Mouse (Mus musculus): Measurements from ENCODE around the gene Tomm20.
"Not testable (repeated sequence)": the region's sequence is repeated elsewhere in the genome, so short reads cannot be mapped to it uniquely, and the experiment has no call there.

Tomm20 gene

DNA sequence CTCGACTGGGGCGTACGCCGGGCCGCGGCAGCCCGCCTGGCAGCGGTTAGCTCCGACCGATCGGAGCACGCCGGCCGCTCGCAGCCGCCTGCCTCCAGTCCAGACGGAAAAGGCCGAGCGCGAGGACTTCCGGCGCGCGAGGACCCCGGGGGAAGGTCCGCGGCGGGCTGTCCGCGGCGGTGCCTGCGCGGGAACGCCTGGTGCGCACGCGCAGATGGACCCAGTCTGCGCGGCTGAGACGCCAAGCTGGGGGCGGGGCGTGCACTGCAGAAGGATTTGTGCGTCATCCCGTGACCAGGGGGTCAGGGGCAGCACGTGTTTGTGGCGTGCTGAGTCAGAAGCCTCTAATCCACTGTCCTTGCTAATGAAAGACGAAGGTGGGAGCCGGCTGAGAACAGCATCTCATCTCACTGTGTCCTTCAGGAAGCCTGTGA, at the start of gene Tomm20:
Gene Tomm20, minus strand, starts transcription at position 115 of the 434 bp plus-strand sequence.
- CTCF ChIA-PET, result interaction anchor here (0.5 to 1.3 kb wide), 3 partner anchors 10 to 458 kb away, joined by 4 to 18 read pairs (median 7); no protein-coding TSS in a partner anchor

DNA sequence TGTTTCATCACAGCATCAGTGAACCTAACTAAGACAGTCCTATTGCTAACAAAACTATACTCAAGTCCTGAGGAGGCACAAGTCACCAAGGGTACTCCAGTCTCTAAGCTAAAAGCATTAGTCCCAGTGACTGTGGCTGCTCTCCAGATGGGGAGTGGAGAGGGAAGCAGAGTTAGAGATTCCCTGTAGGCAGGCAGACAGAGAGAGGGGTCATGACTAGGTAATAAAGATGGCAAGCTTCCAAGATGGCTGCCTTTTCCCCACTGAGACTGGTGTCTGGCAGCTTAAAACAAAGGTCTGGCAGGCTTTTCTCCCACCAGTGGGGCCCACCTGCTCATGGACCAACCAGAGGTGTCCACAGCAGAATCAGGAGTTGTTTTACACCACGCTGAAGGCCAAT, 48.9 kb upstream of the Tomm20 start:
- CTCF ChIA-PET, result no interaction called here

DNA sequence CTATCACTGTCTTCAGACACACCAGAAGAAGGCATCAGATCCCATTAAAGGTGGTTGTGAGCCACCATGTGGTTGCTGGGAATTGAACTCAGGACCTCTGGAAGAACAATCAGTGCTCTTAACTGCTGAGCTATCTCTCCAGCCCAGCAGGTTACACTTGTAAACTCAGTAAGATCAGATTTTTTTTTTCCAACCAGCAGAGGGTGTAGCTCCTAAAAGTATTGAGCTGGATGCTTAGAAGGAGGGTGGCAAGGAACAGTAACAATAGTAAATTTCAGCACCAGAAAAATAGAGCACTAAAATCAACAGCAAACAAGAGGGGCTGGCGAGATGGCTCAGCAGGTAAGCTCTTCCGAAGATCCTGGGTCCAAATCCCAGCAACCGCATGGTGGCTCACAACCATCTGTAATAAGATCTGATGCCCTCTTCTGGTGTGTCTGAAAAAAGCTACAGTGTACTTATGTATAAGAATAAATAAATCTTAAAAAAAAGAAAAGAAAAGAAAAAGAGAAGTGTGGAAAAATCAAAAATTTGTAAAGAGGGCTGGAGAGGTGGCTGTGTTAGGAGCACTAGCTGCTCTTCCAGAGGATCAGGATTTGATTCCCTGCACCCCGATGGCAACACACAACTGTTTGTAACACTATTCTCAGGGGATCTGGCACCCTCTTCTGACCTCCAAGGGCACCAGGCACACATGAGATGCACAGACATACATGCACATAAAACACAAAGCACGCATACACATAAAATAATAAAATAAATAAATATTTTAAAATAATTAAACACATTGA, 43.9 kb upstream of the Tomm20 start:
- CTCF ChIA-PET, result no interaction called here

DNA sequence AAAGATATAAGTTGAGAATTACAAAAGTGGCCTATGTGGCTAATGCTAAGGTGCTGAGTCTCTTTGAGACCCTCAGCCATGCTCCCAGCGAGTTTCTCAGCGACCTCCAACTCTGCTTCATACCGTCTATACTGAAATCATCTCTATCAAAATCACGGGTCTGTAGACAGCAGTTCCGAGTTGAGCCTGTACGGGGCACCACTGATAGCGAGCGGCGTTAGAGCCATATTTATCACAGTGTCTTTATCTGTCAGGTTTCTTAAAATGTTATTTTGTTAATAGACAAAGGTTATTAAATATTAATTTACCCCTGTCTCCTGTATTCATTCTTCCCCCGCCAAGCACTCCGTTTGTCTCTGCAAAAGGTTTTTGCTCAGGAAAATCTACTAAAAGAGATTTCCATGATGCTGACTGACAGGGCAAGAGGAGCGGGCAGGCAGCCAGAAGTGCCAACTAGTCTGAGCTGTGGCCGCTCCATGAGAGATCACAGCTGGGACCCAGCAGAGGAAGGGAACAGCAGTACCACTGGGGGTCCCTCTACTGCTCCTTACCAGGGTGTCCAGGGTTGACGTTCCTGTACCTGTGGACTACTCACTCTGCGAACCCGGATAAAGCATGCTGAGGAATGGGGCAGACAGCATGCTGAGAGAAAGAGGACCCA, 42.8 kb upstream of the Tomm20 start:
- CTCF ChIA-PET, result no interaction called here

DNA sequence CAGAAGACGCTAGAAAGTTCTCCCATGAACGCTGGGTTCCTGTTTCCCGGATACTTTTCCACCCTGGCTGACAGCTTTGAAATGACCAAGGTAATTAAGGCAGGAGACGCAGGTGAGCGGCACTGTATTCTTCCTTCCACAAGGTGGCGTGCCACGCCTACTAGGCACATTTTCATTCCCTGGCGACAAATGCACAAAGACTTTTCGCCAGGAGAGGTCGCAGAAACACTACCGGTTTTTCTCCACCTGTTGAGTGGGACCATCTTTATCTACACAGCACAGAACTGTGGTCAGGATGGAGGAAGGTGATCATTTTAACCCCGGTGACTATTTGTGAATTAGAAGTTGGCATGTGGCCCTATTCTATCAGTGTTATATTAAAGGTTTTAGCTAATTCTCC, 40.9 kb upstream of the Tomm20 start:
- CTCF ChIA-PET, result interaction anchor here (0.6 kb wide), 1 partner anchor 37 kb away, joined by 3 read pairs; no protein-coding TSS in a partner anchor

DNA sequence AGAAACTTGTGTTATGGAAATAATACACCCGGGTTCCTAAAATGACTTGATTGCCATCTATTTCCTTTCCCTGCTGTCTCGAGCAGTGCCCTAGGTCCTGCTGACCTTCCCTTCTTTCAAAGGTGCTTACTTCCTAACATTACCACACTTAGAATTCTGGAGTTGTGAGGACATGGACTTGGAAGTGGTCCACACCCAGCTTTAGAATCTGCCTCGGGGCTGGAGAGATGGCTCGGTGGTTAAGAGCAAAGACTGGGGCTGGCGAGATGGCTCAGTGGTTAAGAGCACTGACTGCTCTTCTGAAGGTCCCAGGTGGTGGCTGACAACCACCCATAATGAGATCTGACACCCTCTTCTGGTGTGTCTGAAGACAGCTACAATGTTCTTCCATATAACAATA, 34.4 kb upstream of the Tomm20 start:
- CTCF ChIA-PET, result no interaction called here

DNA sequence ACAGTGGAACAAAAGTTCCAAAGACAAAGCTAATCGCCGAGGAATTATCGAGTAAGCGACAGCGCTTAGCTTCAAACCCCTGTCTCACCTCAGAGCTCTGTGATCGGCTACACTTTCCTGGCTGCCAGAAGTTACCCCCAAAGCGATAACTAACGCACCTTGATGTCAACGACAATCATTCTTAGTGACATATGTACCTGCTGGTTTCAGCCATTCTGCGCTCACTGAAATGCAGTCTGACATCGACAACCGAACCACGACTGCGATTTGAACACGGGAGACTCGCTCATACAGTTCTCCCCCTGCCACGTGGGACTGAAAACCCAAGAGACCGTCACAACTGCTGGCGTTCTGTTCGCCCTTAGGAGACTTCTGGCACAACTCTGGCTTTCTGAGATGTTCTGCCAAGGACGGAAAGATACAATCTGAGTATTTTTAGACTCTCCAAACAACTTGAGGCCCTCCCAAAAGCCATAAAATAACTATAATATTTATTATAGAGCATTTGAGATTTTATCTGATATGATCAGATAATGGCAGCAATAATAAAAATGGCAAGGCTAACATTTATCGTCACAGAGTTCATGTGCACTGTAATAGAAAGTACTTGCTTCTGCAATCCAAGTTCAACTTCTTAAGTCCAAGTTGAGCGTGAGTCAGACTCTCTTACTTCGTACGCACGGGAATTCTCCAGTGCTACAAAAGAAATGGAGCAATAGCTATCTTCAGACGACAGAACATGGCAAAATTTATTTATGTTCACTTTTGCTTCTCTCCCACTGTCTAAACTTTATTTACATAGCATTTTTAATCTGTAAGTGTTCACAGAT, 33.7 kb upstream of the Tomm20 start:
- CTCF ChIA-PET, result no interaction called here

DNA sequence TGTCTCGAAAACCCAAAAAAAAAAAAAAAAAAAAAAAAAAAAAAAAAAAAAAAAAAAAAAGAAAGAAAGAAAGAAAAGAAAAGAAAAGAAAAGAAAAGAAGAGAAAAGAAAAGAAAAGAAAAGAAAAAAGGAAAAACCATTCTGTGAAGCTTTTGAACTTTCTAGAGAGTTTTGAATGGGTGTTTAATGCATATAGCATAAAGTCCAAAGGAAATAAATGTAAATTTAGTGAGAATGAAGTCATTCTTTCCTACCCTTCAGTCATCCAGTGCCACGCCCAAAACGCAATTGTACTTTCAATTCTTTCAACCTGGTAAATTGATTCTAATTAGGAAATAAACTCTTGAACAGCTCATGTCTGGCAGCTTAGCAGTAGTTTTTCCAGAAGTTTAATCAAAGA, 32.9 kb upstream of the Tomm20 start:
- CTCF ChIA-PET, result not testable (repeated sequence)

DNA sequence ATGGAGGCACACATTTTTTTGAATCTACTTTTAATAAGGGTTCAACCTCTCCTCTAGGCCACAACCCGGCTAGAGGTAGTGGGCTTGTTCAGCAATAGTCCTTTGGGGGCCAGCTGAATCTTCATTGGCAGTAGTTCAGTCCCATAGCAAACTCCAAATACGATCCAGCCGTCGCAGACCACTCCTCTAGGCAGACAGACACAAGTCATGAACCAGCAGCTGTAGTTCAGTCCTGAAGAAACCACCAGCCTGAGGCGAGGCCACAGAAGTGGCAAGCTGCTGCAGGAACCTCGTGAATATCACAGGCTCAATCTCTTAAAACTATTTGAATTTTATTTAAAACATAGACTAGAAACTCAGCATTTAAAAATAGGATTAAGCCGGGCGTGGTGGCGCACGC, 32.4 kb upstream of the Tomm20 start:
- CTCF ChIA-PET, result no interaction called here

DNA sequence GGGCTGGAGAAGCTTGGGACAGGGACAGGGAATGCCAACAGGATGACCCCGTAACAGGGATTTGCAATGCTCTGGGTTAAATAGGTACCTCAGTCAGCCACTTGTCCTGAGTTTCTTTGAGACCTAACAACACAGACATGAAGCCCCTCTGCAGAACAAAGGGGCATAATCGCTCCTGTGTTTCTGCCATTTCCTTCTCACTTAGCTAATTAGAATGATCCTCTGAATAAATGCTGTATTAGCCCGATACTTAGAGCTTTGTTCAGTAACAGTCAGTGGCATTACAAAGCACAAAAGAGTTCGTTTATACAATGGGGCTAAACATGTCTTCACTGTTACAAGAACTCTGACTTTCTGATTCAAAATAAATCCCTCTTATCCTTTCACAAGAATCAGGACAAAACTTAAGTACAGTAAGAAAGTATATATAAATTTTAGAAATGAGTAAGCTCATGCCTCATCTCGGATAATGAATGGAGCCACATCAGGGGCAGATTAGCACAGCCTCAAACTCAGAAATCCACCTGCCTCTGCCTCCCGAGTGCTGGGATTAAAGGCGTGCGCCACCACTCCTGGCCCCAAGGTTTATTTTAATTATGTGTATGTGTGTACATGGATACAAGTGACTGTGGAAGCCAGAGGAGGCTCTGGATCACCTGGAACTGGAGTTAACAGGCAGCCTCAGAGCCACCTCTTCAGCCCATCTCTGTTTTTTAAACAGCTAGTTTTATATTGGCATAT, 31.1 kb upstream of the Tomm20 start:
- CTCF ChIA-PET, result interaction anchor here (1.2 to 1.3 kb wide), 2 partner anchors 45 to 494 kb away, joined by 3 read pairs; no protein-coding TSS in a partner anchor

DNA sequence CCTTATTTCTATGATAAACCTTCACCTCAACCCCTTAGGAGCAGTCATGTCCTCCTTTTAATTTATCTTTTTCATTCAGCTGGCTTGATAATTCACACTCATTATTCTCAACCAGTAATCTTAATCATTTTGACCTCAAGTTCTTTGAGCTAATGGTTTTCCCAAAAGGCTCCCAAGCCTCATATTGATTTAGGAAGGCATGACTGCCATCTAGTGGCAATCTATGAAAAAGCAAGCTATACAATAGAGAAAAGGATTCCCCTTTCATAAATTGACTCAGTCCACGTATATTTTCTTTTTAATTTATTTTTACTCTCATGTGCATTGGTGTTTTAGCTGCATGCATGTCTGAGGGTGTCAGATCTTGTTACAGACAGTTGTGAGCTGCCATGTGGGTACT, 30.1 kb upstream of the Tomm20 start:
- CTCF ChIA-PET, result interaction anchor here (1.2 to 1.3 kb wide), 2 partner anchors 44 to 493 kb away, joined by 3 read pairs; no protein-coding TSS in a partner anchor

DNA sequence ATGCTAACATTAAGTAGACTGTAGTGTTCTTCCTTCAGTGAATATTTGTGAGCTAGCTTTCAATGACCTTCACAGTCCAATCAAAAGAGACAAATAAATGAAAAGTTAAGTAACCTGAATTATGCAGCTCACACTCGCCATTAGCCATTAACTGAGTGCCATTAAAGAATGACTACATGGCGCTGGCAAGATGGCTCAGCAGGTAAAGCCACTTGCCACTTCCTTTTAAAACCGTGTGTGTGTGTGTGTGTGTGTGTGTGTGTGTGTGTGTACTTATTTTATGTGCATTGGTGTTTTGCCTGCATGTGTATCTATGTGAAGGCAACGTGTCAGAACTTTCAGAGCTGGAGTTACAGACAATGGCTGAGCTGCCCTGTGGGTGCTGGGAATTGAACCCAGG, 28.9 kb upstream of the Tomm20 start:
- CTCF ChIA-PET, result interaction anchor here (0.6 kb wide), 2 partner anchors 149 to 565 kb away, joined by 3 to 13 read pairs; no protein-coding TSS in a partner anchor

DNA sequence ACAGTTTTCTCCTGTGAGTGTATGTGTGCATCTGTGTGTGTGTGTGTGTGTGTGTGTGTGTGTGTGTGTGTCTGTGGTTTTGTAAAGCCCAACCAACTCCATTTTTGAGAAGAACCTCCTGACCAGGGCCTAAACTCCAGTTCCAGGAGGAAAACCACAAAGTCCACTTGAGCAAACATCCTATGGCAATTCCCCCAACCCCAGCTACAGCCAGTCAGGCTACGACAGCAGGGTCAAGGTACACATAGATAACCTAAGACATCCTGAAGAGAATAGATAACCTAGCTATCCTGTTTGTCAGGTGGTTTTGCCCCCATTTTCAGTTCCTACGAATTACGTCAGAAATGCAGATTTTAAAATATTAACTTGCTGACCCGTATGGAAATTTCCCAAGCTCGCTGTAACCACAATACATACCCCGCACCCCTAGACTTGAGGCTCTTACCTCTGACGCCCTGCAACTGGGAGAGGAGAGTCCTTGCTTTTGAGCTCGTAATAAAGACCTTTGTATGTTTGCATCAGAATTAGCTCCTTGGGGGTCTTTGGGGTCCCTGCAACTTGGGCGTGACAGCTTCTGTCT, 28.1 kb upstream of the Tomm20 start:
- CTCF ChIA-PET, result interaction anchor here (0.6 to 0.7 kb wide), 5 partner anchors 148 to 564 kb away, joined by 3 to 13 read pairs (median 3); no protein-coding TSS in a partner anchor

DNA sequence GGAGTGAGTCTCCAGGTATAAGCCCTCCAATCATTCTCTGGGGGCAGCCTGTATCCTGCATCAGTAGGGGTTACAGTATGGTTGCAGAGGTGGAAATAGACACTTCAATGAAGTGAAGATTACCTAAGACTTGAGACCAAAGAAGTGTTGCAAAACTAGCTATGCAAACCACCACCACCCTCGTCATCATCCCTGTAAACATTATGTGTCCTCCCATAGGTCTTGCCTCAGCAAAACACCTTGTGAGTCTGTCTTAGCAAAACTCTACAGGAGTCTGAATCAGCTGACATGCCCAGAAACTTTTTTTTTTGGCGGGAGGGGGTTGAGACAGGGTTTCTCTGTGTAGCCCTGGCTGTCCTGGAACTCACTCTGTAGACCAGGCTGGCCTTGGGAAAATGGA, 27.0 kb upstream of the Tomm20 start:
- CTCF ChIA-PET, result interaction anchor here (0.5 to 1.4 kb wide), 3 partner anchors 12 to 370 kb away, joined by 3 to 4 read pairs (median 4); no protein-coding TSS in a partner anchor

DNA sequence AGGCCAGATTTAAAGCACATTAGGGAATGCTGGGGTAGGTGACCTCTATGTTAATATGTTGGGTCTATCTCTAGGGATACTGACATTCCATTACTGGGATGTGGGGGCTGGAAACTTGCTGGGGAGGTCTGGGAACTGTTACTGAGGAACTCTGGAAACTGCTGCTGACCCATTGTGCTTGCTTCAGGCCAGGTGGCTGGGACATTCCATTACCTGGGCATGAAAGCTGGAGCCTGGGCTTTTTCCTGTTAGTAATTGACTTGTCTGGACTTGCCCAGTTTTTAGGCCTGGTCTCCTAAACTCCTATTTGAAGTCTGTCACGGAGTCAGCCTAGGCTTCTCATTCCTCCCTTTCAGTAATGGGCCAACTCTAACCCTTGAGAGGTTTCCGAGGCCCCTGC, 26.5 kb upstream of the Tomm20 start:
- CTCF ChIA-PET, result interaction anchor here (0.5 to 1.4 kb wide), 3 partner anchors 13 to 369 kb away, joined by 3 to 4 read pairs (median 4); no protein-coding TSS in a partner anchor

DNA sequence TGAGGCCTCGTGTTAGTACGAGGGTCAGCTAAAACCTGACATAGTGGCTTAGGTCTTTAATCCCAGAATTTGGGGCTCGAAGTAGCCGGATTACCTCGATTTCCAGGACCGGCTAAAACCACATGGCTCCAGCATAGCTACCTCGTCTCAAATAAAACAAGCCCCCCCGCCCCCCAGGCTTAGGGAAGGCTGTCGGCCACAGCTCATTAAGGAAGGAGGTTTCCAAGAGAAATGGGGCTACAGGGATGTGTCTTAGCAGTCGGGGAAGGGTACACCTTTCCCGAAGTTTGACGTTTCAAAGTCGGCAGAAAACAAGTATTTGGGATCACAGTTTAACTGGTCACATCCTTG, 25.6 kb upstream of the Tomm20 start:
- CTCF ChIA-PET, result no interaction called here

DNA sequence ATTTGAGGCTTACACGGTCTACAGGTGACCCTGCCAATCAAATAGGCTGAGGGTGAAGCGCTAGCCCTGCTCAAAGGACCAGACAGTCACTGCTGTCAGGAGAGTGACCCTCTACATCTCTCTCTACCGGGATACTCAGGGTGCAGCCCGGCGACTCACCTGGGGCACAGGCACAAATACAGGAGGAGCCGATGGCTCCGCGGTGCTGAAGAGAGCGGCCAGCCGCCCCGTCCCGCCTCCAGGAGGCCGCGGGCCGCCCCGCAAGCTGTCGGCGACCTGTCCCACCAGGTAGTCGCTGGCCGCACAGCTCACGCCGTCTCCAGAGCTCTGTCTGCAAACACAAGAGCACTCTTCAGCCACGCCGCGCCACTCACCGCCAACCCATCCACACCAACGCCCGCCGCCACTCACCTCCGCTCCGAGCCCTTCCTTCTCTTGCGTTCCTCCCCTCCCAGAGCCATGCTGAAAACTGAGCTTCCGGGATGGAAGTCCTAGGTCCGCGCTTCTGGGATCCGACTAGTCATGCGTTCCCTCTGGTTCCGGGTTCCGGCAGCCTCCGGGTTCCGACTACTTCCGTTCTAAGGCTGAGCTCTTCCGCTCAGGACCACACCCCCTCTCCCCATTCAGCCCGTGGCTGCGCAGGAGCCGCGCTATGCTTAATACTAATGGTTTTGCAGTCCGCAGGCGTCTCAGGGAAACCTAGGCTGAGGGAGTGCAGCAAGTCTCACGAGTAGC, 25.1 kb upstream of the Tomm20 start, which contains the start of gene Rbm34:
Gene Rbm34, minus strand, starts transcription at position 493 of the 735 bp plus-strand sequence.
- CTCF ChIA-PET, result no interaction called here

DNA sequence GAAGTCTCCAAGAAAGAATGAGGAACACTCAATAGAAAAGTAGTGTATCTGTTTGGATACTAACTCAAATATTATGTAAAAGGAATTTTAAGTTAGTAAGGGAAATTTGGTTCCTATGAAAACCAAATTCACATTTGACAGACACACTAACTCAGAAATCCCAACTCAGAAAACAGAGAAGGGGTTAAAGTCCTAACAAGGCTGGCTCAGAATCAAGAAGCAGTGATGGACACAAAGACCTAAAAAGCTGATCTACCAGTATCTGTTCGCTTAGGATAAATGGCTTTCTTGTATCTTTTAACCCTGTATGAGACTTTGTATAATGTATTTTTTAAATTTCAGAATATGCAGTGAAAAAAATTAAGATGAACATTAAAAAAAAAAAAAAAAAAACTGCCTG, 23.9 kb upstream of the Tomm20 start:
- CTCF ChIA-PET, result interaction anchor here (0.7 kb wide), 1 partner anchor 37 kb away, joined by 17 read pairs; no protein-coding TSS in a partner anchor

DNA sequence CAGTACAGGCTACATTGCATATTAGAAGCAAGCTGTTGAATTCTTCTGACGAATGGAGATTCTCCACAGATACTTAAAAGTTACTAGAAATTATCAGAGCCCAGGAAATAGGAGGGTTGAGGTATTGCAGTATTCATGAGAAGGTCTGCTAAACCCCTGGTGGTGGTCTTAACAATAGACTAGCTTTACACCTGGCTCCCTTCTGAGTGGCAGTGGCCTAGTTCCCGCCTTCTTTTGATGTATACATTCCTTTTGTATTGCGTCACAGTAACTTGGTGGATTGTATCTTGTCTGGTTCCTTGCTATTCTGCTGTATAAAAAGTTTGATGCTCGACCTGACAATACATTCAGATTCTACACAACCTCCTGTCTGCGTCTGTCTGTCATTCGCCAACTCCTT, 22.5 kb upstream of the Tomm20 start:
- CTCF ChIA-PET, result interaction anchor here (1.0 kb wide), 1 partner anchor 545 kb away, joined by 3 read pairs; no protein-coding TSS in a partner anchor

DNA sequence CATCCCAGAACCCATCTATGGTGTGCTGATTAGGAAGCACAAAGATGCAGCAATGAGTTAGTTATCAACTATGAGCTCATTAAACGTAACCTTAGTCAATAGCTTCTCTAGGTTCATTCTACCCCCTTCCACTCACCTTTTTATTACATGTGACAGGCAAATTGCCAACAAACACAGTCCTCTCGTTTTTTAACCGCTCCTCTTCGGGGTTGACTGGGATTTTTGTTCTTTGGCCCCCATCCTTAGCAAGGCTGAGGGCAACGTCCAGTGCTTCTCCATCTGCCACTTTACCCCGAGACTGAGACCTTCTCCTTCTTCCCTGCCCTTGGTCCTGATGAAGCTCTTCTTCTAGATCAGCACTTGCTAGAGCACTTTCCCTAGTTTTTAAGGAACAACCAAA, 19.6 kb upstream of the Tomm20 start:
- CTCF ChIA-PET, result no interaction called here

Data from spleen, embryonic (tissue).